Mouse (Mus musculus): ENCODE data around the gene Cux1.

DNA sequence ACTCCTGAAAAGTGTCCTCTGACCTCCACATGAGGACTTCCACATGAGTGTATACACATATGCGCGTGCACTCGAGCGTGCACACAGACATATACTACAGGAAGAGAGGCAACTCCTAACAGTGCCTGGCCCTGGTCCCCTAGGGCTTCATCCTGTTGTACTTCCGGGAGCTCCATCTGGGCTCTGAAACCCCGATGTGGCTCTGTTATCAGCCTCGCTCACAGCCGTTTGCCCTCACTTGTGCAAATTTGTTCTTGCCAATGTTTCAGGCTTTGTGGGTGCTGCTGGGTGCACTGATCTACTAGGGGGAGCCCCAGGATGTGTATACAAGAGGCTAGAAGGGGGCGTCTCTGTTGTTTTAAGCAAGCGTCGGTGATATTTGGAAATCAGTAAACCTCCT lies 37.9 kb upstream of the Cux1 start:
- TF ChIP-seq GATA1 (IDR thresholded peaks at IDR 0.05; ENCODE audit: borderline replicate concordance, low read length), result no peak
- no peak for TF ChIP-seq FLI1 (IDR thresholded peaks at IDR 0.05; ENCODE audit: low read length)
